Mouse (Mus musculus): ENCODE results near the gene Eloa.

DNA sequence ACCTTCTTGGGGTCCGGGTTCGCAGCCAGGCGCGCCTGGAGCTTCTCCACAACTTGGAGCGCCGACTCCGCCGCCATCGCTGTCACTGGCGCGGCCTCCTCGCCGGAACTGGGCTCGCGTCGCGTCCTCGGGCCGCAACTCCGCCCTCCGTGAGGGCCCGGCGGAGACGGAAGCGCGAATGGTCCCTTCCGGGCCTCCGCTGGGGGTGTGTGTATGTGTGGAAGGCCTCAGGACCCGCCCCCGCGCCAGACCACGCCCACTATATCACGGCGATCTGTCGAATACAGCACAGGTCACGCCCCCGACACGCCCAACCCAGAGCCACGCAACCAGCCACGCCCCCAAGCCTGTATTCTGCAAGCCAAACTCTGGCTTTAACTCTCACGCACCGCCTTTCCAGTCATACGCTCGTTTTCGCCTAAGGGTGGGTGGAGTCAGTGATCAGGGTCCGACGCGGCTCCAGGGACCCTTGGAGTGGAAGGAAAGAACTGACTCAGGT is at the start of gene Eloa:
- TF ChIP-seq CTCF (IDR thresholded peaks at IDR 0.05; ENCODE audit: low read depth) (peak; percentile 19; the same call in 1 of the 2 replicates), EP300 (optimal IDR thresholded peaks at IDR 0.05) (no peak)
